Mouse (Mus musculus) gastrocnemius, adult 18-20 months (tissue): ENCODE measurements around the gene Vmn2r19. TPM values are rescaled to one million over a fixed set of nuclear protein-coding genes. Genes with fewer than 3 reads are reported as not detected.
"Not testable (repeated sequence)": the region's sequence is repeated elsewhere in the genome, so short reads cannot be mapped to it uniquely, and the experiment has no call there.

Experiments
- DNase-seq: peaks from one replicate; pipeline ENCODE4 v3.0.0; 2021; ENCODE audit warnings: low spot score
- long read RNA-seq, 2 experiments: library from polyadenylated mRNA; stranded (forward); transcript quantifications; one replicate each; pipeline ENCODE4 v2.0.0; 2021
- total RNA-seq, 2 experiments: library from RNA; stranded (reverse); gene quantifications; 2 replicates each; pipeline ENCODE4 v1.2.3; 2021

The Vmn2r19 gene
- not detected for total RNA-seq
- long read RNA-seq, experiment 1 = 0 reads
- long read RNA-seq, experiment 2 = 0 reads

- DNase-seq = no peak
Measured at GRCm38 (mm10) chr6:123308033-123308432, at the start of gene Vmn2r19. Gene Vmn2r19, plus strand, starts transcription at chr6:123308333.

GRCm38 (mm10) chr6:123258946-123259345 lies 49.2 kb upstream of the Vmn2r19 start:
- DNase-seq = no peak

GRCm38 (mm10) chr6:123259889-123260603 lies 48.1 kb upstream of the Vmn2r19 start:
- DNase-seq = no peak

GRCm38 (mm10) chr6:123260868-123261267 lies 47.3 kb upstream of the Vmn2r19 start:
- DNase-seq = no peak

- DNase-seq = no peak
Measured at GRCm38 (mm10) chr6:123261555-123262161, 46.5 kb upstream of the Vmn2r19 start, which contains the start of gene Clec4d. Gene Clec4d, plus strand, starts transcription at chr6:123262111.

GRCm38 (mm10) chr6:123264194-123264593 lies 43.9 kb upstream of the Vmn2r19 start:
- no peak for DNase-seq

- no peak for DNase-seq
Measured at GRCm38 (mm10) chr6:123265809-123266208, 42.3 kb upstream of the Vmn2r19 start.

GRCm38 (mm10) chr6:123266945-123267344 lies 41.2 kb upstream of the Vmn2r19 start:
- DNase-seq = no peak

- no peak for DNase-seq
Measured at GRCm38 (mm10) chr6:123279443-123279842, 28.7 kb upstream of the Vmn2r19 start.

- no peak for DNase-seq
Measured at GRCm38 (mm10) chr6:123286311-123286710, 21.8 kb upstream of the Vmn2r19 start.

GRCm38 (mm10) chr6:123288931-123289330 lies 19.2 kb upstream of the Vmn2r19 start:
- no peak for DNase-seq

- DNase-seq = no peak
Measured at GRCm38 (mm10) chr6:123289753-123290152, 18.4 kb upstream of the Vmn2r19 start, which contains the start of gene Clec4e. Gene Clec4e, minus strand, starts transcription at chr6:123289870.

GRCm38 (mm10) chr6:123292751-123293400 lies 15.3 kb upstream of the Vmn2r19 start:
- DNase-seq = no peak

GRCm38 (mm10) chr6:123293509-123293908 lies 14.6 kb upstream of the Vmn2r19 start:
- not testable (repeated sequence) for DNase-seq

GRCm38 (mm10) chr6:123296687-123297086 lies 11.4 kb upstream of the Vmn2r19 start:
- no peak for DNase-seq

GRCm38 (mm10) chr6:123306315-123306714 lies 1.8 kb upstream of the Vmn2r19 start:
- DNase-seq = not testable (repeated sequence)

- no peak for DNase-seq
Measured at GRCm38 (mm10) chr6:123332503-123332902, 24.4 kb downstream of the Vmn2r19 start.

- DNase-seq = no peak
Measured at GRCm38 (mm10) chr6:123340093-123340492, 32.0 kb downstream of the Vmn2r19 start.

- no peak for DNase-seq
Measured at GRCm38 (mm10) chr6:123346141-123346540, 38.0 kb downstream of the Vmn2r19 start.
